Mouse (Mus musculus) cerebellum, adult 8-10 months (tissue): ENCODE results near the gene Lipn.

ENCODE experiments used
- DNase-seq: peaks from one replicate; pipeline ENCODE4 v3.0.0; 2022

The Lipn gene

DNA sequence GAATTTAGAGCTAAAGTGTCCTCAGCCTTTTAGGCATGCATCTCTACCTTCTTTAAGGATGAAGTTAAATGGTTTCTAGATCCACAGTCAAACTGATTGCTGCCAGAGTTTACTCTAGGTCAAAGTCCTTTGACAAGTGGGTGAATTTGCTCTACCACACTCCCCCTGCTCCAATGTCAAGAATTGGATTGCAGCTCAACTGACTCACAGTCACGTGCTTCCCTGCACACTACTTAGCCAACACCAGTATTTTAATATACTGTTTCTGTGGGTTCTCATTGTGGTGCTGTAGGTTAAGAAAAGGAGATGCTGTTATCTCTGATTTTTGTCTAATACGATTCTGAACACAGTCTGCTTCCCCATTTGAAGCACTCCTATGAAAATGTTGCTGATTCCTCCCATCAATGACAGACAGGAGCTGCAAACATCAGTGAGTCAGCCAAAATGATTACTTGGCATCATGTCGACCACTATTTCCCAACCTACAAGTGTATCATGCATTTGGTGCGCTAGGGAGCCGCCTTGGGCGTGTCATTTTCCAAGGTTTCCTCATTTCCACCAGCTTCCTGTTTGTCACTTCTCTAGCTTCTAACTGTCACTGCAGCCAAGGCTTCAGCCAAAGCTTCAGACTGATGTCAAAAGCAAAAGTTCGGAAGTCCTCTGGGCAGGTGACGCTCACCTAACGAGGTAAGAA, at the start of gene Lipn:
Lipn (plus strand) TSS at position 580 of the 694 bp plus-strand sequence.
- DNase-seq, result no peak

DNA sequence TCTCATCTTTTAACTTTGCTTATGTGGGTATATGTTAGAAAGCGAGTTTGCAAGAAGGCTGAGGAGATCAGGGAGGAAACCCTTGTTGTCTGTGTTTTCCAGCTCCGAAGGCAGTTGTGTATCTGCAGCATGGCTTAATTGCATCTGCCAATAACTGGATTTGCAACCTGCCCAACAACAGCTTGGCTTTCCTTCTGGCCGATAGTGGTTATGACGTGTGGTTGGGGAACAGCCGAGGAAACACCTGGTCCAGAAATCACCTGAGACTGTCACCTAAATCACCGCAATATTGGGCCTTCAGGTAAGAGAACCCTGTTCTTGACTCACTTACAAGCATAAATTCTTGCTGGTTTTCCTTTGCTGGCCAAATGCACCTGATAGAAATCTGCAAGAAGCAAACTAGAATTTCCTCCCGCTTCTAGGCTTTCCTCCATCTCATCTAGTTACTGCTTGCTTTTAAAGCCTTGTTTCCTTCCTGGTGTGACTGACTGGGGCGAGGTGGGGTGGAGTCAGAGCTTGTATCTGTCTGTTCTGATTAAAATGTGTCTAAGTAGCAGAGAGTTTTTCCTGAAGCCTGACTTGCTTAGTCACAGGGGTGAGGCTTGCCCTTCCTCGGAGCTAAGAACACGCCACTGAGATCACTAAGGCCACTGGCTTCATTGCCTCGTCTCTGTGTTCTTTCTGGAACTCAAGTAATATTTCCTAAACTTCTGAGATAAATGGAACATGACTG, 45.6 kb upstream of the Lipn start:
- no peak for DNase-seq

DNA sequence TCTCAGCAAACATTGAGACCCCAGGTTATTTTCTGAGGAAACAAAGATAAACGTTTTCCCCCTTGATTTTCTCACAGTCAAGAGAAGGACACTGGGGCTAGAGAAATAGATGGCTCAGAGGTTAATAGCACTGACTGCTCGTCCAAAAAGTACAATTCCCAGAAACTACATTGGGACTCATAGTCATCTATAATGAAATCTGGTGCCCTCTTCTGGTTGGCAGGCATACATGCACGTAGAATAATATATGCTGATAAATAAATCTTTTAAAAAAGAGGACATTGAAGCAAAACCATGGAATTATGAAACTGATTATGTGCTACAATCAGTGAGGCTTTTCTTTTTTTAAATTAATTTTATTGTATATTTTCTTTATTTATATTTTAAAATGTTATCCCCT, 44.4 kb upstream of the Lipn start:
- DNase-seq, result no peak

DNA sequence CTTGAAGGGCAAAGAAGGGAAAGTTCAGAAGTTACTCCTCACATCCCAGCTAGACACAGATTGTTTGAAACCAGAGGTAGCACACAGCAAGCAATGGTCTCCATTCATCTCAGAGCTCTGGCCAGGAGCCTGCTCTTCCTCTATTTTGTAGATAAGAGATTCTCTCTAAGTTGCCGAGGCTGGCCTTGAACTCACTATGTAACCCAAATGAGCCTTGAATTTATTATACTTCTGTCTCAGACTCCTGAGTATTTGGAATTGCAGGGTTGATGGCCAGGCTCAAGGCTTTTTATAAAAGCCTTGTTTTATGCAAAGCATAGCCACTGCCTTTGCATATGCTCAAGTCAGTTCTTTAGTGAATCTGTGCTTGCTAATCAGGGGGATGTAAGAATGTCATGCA, 27.4 kb upstream of the Lipn start:
- DNase-seq, result no peak

DNA sequence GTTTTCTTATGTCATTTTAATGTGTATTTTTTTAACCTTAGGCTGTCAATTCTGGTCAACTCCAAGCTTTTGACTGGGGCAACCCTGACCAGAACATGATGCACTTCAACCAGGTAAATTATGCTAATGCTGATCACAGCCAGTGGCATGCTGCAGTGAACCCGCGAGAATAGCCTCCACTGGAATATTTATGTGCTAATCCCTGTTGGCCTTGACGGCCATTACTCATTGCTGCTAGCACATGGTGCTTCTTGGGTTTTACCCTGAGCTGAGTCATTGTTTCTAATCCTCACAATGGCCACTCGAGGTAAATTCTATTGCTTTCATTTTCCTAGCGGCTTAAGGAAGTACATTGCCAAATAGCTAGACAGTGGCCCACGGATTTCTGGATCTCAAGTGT, 24.1 kb upstream of the Lipn start:
- DNase-seq, result no peak

DNA sequence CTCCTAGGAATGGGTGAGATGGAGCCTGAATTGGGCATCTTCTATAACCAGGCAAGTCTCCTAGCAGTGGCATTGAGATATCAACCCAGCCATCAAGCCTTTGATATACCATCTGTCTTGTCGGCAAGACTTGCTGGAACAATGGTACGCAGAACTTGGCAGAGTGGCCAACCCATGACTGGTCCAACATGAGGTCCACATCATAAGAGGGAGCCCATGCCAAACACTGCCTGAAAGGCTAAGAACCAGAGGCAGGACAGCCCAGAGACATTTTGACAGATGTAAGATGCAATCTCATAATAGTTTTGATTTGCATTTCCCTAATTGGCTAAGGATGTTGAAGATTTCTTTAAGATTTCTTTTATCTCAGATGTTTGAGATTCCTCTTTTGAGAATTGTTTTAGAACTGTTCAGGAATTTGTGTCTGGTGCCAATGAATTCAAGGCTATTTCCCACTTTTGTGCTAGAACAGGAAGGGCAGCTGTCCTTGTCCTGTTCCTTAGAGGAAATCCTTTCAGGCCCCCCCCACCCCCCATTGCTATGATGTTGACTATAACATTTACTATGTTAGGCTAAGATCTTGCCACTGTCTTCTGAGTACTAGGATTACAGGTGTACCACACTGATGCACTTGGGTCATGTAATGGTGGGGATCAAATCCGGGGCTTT, 17.7 kb upstream of the Lipn start:
- DNase-seq, result no peak

DNA sequence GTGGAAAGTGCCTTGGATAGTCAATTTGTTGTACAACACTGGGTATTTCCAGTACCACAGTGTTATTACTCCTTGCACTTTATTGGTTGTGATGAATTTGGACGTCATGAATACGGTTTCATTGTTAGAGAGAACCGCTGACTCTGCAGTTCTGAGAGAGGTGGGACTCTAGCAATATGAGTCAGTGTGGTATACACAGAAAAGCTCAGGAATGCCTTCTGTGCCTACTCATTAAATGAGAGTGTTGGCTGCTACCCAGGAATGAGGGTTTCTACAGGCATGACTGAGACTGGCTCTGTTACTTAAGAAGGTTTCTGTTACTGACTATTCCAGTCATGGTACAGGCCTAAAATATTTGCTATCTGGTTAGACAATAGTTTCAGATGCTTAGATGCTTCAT, 15.7 kb upstream of the Lipn start:
- no peak for DNase-seq

DNA sequence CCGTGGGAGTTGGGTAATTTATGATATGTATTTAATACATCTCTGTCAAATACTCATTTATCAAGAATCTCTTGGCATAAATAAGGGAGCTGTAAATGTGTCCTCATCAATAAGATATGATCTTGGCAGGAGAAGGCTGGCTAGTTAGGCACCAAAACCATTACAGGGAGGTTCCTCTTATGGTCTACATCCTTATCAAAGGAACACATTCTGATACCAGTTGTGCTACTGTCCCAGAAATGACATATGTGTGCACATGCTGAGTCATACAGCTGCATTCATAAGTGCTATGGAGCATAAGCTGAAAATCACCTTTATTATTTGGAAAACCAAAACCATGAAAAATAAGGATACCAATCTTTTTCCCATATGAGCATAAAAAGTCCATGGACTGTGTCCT, 3.6 kb upstream of the Lipn start:
- DNase-seq, result no peak

DNA sequence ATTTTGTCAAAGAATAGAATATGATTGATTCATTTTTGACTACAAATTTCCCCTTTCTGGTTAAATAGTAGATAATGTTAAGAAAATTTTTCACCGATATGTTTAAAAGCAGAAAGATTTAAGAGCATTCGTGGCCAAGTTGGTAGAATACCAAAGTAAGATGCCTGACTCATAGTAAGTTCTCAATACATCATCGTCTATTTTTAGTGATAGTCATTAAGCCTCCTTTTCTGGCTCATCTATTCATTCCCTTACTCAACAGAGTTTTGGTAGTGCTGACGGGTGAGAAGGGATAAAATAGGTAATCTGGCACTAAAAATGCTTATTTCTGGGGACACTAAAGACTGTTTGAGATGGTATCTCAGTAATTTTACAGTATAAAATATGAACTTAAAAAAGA, 3.1 kb upstream of the Lipn start:
- DNase-seq, result no peak

DNA sequence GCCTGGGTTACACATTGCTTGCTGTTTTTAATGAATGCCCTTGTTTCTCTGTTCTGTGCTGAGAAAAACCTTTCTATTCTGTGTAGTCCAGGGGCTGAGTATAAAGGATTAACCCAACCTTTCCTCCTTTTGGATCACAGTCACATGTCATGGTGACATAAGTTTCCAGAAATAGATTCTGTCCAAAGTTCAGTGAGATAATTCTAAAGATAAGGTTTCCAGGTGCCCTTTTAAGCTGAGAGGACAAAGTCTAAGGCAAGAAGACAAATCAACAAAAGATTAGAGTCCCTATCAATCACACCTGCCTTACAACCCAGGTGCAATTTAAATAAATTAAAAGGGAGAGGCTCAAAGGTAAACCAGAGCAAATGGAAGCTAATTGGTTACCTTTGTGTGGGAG, 7.1 kb downstream of the Lipn start:
- no peak for DNase-seq

DNA sequence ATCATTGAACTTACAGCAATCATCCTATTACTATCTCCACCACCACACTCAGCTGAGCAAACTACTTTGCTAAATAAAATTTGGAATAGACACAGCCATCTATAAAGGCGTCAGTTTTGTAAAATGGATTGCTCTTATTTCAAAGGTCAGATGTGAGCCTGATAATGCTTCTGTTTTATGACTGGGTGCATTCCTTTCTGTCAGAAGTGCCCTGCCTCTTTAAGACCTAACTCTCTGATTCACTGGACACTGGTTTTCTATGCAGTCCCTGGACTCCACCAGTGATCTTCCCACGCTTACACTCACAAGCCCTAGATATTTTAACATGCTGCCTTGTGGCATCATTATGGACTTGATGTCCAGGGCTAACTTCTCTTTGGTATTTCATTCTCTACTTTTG, 11.0 kb downstream of the Lipn start:
- no peak for DNase-seq

DNA sequence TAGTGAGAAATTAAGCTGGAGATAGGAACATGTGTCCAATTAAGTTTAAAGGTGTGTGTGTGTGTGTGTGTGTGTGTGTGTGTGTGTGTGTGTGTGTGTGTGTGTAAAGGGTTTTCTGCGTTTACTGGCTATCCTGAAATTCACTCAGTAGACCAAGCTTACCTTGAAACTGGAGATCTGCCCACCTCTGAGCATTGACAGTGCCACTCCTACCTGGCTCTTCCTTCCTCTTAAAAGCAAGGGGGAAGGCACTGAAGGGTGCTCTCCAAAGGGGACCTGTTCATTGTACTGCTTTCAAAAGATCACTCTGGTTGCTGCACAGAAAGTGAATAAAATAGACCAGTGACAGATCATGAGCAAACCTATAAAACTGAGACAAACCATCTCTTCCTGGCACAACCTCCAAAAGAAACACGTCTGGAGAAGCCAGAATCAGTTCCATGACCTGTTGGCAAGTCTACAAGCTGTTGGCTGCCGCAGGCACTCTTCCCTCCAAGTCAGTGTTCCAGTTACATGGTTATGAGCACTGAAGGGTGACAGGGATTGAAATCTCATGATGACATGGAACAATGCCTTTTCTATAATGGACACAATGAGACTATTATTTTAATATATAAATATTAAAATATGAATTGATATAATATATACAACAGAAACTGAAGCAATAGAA, 22.0 kb downstream of the Lipn start:
- no peak for DNase-seq

DNA sequence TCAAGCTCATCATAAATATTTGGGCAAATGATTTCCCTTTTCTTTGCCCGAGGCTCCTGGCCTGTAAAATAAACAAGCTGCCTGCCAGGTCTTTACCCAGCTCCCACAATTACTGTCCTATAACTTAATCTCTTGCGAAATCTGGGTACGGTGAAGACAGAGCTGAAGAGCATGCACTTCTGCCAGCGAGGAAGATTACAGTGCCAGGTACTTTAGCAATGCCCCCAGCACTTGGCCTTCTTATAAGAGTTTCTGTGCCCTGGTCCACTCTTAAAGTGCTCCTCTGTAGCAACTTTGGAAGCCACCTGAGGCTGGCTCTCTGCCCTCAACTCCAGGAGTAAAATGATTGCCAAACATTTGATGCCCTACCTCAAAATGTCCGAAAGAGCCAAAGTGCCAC, 28.2 kb downstream of the Lipn start:
- DNase-seq, result no peak

DNA sequence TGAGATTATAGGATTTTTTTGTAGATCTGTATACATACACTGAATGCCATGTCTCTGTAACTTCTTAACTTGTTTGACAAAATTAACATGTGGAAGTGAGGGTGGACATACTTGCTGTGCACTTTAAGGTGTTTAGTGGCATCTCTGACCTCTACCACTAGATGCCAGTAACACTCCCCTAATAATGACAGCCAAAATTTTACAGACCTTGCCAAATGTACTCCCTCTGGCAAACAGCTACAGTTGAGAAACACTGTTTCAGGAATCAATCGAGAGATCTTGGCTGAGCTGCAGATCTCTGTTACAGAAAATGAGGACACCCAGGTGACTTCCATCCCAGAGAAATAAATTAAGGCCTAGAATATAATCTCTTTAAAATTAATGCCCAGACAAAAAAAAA, 29.1 kb downstream of the Lipn start:
- DNase-seq, result no peak

DNA sequence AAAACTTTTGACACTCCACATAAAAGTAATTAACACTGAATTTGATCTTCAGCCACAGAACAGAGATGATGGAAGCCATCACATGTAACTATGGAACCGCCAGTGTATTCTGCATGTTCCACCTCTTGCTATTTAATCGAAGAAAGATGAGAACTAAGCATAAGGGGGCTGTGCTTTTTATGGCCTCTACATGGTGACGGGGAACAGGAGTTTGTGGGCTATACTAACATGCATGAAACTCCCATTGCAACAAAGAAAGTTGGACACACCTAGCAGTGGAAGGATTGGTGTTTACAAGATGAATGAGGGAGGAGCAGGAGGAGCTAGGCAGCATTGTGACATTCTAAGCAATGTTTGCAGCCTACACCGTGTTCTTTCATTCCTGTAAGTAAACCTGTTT, 33.5 kb downstream of the Lipn start, which contains the start of gene Lipm:
Lipm (plus strand) TSS at position 301 of the 400 bp plus-strand sequence.
- no peak for DNase-seq

DNA sequence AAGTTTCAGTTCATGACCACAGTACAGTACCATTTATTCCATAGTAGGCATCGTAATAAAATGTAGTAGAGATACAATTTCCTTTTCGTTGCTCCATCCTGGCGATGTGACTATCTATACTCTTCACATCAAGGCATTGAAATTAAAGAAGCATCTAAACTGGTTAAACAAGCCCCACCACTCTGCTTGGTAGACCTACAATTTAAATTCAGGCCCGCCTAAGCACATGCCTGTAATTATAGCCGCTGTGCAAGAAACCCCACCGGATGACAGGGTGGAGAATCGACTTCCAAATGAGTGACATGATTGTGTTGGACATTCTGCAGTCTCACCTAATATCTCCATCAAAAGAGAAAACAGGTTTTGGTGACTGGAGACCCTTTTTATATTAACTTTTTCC, 34.7 kb downstream of the Lipn start:
- DNase-seq, result no peak

DNA sequence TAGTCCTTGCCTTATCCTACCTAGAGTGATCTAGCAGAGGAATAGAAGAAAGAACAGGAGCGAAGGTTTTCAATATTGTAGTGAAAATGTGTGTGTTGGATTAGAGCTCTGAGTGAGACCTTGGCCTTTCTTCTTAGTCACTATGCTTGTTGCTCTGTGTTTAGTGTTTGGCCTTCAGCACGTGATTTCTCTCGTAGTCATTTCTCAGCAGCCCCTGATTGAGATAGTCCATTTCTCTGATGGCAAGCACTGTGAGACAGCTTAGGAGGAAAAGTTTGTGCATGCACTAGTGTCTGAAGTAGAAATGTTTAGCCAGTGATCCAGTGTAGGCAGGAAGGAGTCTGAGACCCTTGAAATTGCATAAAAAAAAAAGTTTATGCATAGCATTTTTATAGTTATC, 37.7 kb downstream of the Lipn start:
- no peak for DNase-seq

DNA sequence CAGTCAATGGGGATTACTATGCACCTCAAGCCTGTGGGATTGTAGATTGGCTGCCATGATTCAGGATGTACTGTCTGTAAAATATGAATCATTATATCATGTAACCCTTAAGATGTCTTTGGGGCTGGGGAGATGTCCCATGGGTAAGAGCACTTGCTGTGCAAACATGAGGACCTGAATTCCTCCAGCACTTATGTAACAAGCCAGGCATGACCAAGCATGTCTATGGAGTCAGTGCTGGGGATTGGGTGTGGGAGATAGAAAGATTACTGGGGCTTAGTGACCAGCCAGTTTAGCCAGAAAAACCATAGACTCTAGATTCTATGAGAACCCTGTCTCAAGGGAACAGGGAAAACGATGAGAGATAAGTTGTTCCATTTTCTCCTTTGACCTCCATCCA, 51.9 kb downstream of the Lipn start:
- no peak for DNase-seq

DNA sequence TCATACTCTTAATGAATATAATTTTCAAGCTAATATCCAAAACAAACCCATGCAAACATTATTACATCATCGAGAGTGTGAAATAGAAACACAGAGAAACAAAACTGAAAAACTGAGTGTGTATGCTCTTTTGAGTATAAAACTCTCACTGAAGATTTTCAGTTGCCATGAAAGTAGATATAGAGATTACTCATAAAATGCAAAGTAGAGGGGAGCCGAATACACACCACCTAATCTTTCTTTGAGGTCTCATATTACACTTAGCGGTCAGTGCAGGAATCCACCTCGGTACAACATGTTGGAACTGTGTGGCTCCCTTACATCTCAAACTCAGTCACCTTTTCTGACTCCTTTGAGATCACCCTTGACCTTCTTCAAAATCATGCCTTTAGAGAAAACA, 52.5 kb downstream of the Lipn start:
- DNase-seq, result no peak

DNA sequence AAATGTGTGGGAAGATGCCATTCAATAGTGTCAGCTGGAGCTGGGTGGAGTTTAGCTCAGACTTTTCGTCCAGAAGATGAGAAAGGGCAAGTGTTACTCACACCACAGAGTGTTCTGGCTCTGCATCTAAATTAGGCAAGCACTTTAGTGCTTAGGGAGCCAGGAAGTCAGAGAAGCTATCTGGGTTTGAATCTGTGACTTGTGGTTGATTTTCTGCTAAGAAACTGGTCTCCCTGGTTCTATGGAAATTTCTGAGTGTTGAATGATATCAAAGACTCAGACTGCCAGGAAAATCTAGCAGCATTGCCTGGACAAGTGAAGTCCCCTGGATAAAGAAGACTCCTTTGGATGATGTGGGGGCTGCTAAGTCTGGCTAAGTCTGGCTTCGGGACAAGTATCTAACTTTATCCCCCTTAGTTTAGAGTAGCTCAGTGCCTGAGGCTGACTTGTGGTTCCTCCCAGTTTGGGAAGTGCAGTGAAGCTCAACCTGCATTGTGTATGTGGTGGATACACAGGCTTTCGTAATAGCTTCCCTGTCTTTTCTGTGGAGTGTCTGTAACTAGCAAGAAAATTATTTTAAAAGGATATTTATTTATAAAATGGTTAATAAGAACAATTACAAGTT, 53.1 kb downstream of the Lipn start:
- no peak for DNase-seq
